Mouse (Mus musculus): ENCODE measurements around the gene Ddx51. TPM values are rescaled to one million over a fixed set of nuclear protein-coding genes. Genes with fewer than 3 reads are reported as not detected.

Ddx51 gene
- polyA plus RNA-seq, 1 experiment from 2014 or later = 24.1 TPM

DNA sequence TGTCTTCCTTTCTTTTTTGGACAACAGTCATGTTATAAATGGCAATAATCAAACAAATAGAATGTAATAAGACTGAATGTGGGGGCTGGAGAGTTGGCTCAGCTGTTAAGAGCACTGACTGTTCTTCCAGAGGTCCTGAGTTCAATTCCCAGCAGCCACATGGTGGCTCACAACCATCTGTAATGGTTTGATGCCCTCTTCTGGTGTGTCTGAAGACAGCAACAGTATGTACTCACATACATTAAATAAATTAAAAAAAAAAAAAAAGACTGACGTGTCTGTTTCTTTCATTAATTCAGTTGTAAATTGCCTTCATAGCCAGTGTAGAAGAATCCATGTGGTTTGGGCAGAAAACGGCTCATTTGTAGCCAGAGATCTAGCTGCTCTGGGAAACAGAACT is 28.9 kb upstream of the Ddx51 start:
- no peaks in the 10 kb centered on the region for H3K36me3 ChIP-seq
- no peak overlapping the region for H3K9ac ChIP-seq
- ATAC-seq (ENCODE audit: insufficient number of reproducible peaks, low FRiP score) = no peak
- no peaks in the 10 kb centered on the region; the same call in 1 of the 2 replicates for H3K9me3 ChIP-seq (replicated peaks)
- no peak overlapping the region for H3K27ac ChIP-seq (ENCODE audit: poor library complexity, severe bottlenecking)
- peaks cover 4% of the 10 kb centered on the region; the same call in 1 of the 2 replicates for H3K4me1 ChIP-seq (replicated peaks)
- H3K4me2 ChIP-seq = no peak overlapping the region
- WGBS = 76% methylated on average over 2 of the region's 2 CpGs
- no peak overlapping the region for H3K4me3 ChIP-seq
- H3K27me3 ChIP-seq (replicated peaks) = peaks cover 22% of the 10 kb centered on the region

DNA sequence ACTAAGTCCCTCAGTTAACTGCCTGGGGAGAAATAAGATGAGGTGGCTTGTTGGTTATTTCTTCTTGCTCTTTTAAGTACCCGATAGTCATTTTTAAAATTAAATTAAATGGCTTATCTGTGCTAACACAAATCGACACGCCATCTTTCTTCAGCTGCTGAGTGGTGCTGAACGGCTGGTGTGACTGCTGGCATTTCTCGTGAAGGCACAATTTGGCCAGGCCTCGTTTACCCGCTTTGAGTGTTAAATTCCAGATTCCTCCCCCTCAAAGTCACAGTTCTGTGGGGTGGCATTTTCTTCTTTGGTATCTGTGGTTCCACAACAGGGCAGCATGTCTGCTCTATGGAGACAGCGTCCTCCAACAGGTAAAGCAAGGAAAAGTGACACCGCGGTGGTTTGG is 25.9 kb upstream of the Ddx51 start:
- H3K9me3 ChIP-seq (replicated peaks) = no peaks in the 10 kb centered on the region; the same call in 1 of the 2 replicates
- H3K4me1 ChIP-seq (replicated peaks) = peaks cover 4% of the 10 kb centered on the region; the same call in 1 of the 2 replicates
- 51% methylated on average over 10 of the region's 10 CpGs for WGBS
- no peak overlapping the region for H3K27ac ChIP-seq (ENCODE audit: poor library complexity, severe bottlenecking)
- peaks cover 28% of the 10 kb centered on the region for H3K27me3 ChIP-seq (replicated peaks)
- no peaks in the 10 kb centered on the region for H3K36me3 ChIP-seq
- no peak overlapping the region for H3K4me2 ChIP-seq
- no peak for ATAC-seq (ENCODE audit: insufficient number of reproducible peaks, low FRiP score)
- H3K9ac ChIP-seq = no peak overlapping the region
- H3K4me3 ChIP-seq = no peak overlapping the region

DNA sequence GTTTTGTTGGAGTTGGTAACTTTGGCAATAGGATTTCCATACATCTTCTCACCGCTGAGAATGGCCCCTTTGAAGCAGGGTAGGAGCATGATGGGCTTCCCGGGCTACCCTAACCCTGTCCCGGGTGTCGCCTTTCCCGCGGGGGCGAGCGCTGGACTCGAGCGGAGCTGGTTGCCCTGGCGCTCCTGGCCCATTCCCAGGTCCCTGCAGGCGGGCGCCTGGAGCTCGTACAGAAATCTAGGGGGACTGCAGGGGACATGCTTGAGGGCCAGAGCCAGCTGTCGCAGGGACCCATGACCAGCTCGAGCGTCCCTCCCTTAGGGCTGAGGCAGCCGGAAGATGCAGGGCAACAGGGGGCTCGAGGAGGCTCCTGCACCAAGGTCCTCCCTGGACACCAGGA is 25.1 kb upstream of the Ddx51 start:
- Histone ChIP-seq H3K27me3 (replicated peaks) (peaks cover 28% of the 10 kb centered on the region), H3K4me2 (peak overlapping the region; percentile 16; the same call in 1 of the 2 replicates), H3K27ac (ENCODE audit: poor library complexity, severe bottlenecking) (no peak overlapping the region), H3K9ac (no peak overlapping the region), H3K4me3 (no peak overlapping the region), H3K4me1 (replicated peaks) (peaks cover 4% of the 10 kb centered on the region; the same call in 1 of the 2 replicates), H3K9me3 (replicated peaks) (no peaks in the 10 kb centered on the region; the same call in 1 of the 2 replicates), H3K36me3 (no peaks in the 10 kb centered on the region)
- WGBS = 14% methylated on average over 19 of the region's 19 CpGs
- no peak for ATAC-seq (ENCODE audit: insufficient number of reproducible peaks, low FRiP score)

DNA sequence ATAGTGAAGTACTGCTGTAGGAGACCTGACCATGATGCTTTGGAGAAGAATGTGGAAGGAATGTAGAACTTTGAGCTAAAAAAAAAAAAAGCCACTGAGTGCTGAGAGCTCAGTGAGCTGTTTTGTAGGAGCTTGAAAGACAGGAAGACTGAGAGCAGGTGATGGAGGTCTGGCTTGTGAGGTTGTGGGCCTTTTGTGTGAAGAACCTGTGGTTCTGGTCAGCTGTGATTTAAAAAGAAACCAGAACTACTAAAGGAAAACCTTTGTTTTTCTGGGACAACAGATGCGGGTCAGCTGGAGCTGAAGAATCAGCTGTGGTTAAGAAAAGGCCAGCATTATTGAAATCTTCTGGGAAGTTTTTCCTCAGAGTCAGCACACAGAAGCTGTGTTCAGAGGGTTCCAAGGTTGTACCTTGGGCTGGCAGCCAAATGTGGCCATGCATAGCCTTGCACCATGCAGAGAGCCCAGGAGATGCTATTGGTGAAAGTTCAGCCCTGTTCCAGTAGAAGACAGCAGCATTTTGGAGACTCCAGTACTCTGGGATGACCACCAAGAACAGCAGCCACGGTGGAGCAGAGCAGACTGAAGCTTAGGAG is 23.6 kb upstream of the Ddx51 start:
- no peak for ATAC-seq (ENCODE audit: insufficient number of reproducible peaks, low FRiP score)
- H3K27ac ChIP-seq (ENCODE audit: poor library complexity, severe bottlenecking) = no peak overlapping the region
- H3K9me3 ChIP-seq (replicated peaks) = no peaks in the 10 kb centered on the region; the same call in 1 of the 2 replicates
- no peak overlapping the region for H3K9ac ChIP-seq
- peaks cover 4% of the 10 kb centered on the region; the same call in 1 of the 2 replicates for H3K4me1 ChIP-seq (replicated peaks)
- no peak overlapping the region for H3K4me3 ChIP-seq
- no peak overlapping the region for H3K4me2 ChIP-seq
- no peaks in the 10 kb centered on the region for H3K36me3 ChIP-seq
- peaks cover 28% of the 10 kb centered on the region for H3K27me3 ChIP-seq (replicated peaks)
- 73% methylated on average over 2 of the region's 2 CpGs for WGBS

DNA sequence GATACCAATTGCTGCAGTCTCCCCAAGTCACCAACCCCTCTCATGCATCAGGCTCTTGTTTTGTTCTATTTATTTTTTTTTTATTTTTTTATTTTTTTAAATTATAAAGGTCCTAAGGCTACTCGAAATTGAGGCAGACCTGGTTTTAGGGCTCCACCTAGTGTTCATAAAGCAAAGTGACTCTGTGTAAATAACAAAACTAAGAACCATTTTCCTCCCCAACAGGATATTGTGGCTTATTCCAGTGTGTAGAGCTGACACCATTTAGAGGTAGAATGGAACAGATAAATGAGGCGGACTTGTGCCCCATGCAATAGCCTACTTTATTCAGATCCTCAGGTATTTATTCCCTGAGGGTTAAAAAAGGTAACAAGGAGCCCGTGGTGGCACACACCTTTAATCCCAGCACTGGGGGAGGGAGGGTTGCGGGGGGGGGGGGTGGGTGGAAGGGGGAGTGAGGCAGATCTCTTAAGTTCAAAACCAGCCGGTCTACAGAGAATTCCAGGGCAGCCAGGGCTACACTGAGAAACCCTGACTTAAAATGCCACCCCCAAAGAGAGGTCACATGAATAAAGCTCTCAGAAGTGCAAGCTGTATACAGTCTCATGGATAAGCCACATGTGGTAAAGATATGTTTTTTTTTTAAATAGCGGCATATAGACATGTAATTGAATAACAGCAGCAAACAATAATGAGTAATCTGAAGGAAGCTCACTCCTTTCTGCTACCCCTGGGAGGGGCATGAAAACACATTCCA is 17.1 kb upstream of the Ddx51 start:
- 36% methylated on average over 6 of the region's 6 CpGs for WGBS

DNA sequence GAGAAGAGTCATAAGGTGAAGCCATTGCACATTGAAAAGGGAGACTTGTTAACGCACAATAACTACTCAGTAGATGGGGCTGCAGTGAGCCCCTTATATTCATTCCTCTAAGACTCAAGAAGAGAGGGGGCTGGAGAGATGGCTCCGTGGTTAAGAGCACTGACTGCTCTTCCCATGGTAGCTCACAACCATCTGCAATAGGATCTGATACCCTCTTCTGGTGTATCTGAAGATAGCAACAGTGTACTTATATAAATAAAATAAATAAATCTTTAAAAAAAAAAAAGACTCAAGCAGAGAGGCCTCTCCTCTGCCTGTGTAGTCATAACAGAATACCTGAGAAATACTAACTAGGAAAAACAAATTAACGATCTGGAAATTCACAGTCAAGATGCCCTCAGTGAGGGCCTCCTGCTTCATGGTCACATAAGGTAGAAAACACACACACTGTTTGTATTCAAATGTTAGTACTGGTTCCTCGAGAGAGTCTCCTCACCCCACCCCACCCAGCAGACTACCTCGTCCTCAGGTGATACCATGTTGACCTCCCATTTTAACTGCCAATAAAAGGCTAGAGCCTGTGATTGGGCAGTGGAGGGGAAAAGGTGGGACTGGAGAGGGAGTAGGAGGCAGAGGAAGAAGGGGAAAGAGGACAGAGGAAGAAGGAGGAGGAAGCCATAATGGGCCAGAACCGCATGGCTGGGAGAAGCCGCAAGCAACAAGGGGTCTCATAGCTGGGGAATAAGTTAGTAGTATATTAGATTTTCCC is 14.8 kb upstream of the Ddx51 start:
- Histone ChIP-seq H3K27ac (ENCODE audit: poor library complexity, severe bottlenecking) (no peak overlapping the region), H3K9me3 (replicated peaks) (0 out of 2 replicates have a peak, but pooled peaks cover 5% of the 10 kb centered on the region), H3K4me1 (replicated peaks) (no peaks in the 10 kb centered on the region), H3K4me3 (no peak overlapping the region), H3K27me3 (replicated peaks) (no peaks in the 10 kb centered on the region), H3K4me2 (no peak overlapping the region), H3K36me3 (no peaks in the 10 kb centered on the region), H3K9ac (no peak overlapping the region)
- no peak for ATAC-seq (ENCODE audit: insufficient number of reproducible peaks, low FRiP score)
- 73% methylated on average over 7 of the region's 7 CpGs for WGBS

More for the DNA sequence above, 17.1 kb upstream of the Ddx51 start:
- Histone ChIP-seq H3K4me2 (no peak overlapping the region), H3K36me3 (no peaks in the 10 kb centered on the region), H3K4me1 (replicated peaks) (no peaks in the 10 kb centered on the region), H3K4me3 (no peak overlapping the region), H3K27ac (ENCODE audit: poor library complexity, severe bottlenecking) (no peak overlapping the region), H3K9ac (no peak overlapping the region), H3K9me3 (replicated peaks) (no peaks in the 10 kb centered on the region), H3K27me3 (replicated peaks) (no peaks in the 10 kb centered on the region; the same call in 1 of the 2 replicates)
- no peak for ATAC-seq (ENCODE audit: insufficient number of reproducible peaks, low FRiP score)

DNA sequence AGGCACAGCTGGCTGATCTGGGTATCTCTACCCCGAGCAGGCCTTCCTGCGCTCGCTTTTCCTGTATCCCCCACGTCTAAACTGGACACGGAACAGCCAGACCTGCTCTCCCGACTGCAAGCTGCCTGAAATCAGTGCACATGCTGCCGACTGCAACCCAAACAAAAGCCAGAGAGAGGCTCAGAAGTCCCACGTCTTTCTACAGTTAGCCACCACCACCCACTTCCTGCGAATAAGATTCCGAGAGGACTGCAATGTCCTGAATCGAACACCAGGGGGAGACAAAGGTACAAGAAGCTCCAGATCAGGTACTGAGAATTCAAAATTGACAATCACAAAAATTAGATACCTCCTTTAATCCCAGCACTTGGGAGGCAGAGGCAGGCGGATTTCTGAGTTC is 13.8 kb upstream of the Ddx51 start:
- peak overlapping the region; percentile 20; the same call in 1 of the 2 replicates for H3K4me3 ChIP-seq
- no peaks in the 10 kb centered on the region for H3K4me1 ChIP-seq (replicated peaks)
- H3K9ac ChIP-seq = no peak overlapping the region
- no peaks in the 10 kb centered on the region for H3K36me3 ChIP-seq
- no peak overlapping the region for H3K27ac ChIP-seq (ENCODE audit: poor library complexity, severe bottlenecking)
- H3K27me3 ChIP-seq (replicated peaks) = no peaks in the 10 kb centered on the region
- H3K9me3 ChIP-seq (replicated peaks) = 0 out of 2 replicates have a peak, but pooled peaks cover 5% of the 10 kb centered on the region
- WGBS = 17% methylated on average over 12 of the region's 12 CpGs
- H3K4me2 ChIP-seq = peak overlapping the region; percentile 57
- no peak for ATAC-seq (ENCODE audit: insufficient number of reproducible peaks, low FRiP score)

DNA sequence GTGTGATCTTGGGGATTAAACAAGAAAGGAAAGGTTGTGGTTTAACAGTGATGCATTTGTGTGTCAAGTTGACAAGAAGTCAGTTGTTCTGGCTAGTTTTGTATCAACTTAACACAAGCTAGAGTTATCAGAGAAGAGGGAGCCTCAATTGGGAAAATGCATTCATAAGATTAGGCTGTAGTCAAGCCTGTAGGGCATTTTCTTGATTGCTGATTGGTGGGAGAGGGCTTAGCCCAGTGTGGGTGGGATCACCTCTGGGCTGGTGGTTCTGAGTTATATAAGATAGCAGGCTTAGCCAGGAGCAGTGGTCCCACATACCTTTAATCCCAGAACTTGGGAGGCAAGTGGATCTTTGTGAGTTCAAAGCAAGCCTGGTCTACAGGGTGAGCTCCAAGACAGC is 6.9 kb upstream of the Ddx51 start:
- peaks cover 59% of the 10 kb centered on the region for H3K36me3 ChIP-seq
- no peak overlapping the region for H3K4me3 ChIP-seq
- ATAC-seq (ENCODE audit: insufficient number of reproducible peaks, low FRiP score) = no peak
- H3K27ac ChIP-seq (ENCODE audit: poor library complexity, severe bottlenecking) = no peak overlapping the region
- no peaks in the 10 kb centered on the region for H3K4me1 ChIP-seq (replicated peaks)
- H3K9ac ChIP-seq = no peak overlapping the region
- H3K4me2 ChIP-seq = no peak overlapping the region
- H3K27me3 ChIP-seq (replicated peaks) = no peaks in the 10 kb centered on the region
- 0 out of 2 replicates have a peak, but pooled peaks cover 5% of the 10 kb centered on the region for H3K9me3 ChIP-seq (replicated peaks)

DNA sequence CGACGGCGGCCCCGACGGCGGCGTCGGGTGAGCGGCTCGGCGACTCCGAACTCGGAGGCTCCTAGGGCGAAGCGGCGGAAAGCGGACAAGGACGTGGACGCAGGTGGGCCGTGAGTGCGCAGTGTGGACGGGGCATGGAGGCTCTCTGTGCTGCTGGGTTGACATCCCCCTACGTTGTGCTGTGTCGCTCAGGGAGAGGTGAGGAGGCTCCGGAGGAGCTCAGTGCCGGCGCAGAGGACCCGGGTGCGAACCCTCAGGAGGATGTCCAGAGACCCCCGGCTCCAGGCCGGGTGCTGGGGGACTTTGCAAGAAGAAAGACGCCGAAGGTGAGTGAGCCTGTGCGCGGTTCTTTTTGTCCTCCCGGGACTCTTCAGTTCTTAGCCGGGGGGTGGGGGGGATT is 435 bp downstream of the Ddx51 start:
- Histone ChIP-seq H3K9ac (peak overlapping the region; percentile 84), H3K36me3 (peaks cover 72% of the 10 kb centered on the region), H3K9me3 (replicated peaks) (no peaks in the 10 kb centered on the region), H3K4me1 (replicated peaks) (peaks cover 16% of the 10 kb centered on the region), H3K27me3 (replicated peaks) (no peaks in the 10 kb centered on the region), H3K4me3 (peak overlapping the region; percentile 96), H3K27ac (ENCODE audit: poor library complexity, severe bottlenecking) (no peak overlapping the region), H3K4me2 (peak overlapping the region; percentile 96)
- peak; percentile 36; the same call in 1 of the 2 replicates for ATAC-seq (ENCODE audit: insufficient number of reproducible peaks, low FRiP score)
- 1% methylated on average over 37 of the region's 37 CpGs for WGBS

DNA sequence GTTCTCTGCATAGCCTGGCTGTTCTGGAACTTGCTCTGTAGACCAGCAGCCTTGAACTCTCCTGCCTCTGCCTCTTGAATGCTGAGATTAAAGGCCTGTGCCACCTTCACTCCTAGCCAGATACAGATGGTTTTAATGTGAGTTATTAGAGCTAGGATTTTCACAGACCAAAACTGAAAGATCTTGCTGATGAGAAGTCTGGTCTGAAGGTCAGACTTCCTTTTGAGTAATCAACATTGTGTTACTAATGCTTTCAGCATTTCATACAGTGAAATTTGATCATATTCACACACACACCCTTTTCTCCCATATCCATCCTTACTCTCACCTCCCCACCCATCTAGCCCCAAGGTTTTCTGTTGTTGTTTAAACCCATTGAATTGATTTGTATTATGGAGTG is 6.4 kb downstream of the Ddx51 start:
- peaks cover 86% of the 10 kb centered on the region for H3K36me3 ChIP-seq
- H3K9ac ChIP-seq = no peak overlapping the region
- no peaks in the 10 kb centered on the region for H3K4me1 ChIP-seq (replicated peaks)
- no peaks in the 10 kb centered on the region for H3K27me3 ChIP-seq (replicated peaks)
- no peaks in the 10 kb centered on the region for H3K9me3 ChIP-seq (replicated peaks)
- H3K27ac ChIP-seq (ENCODE audit: poor library complexity, severe bottlenecking) = no peak overlapping the region
- H3K4me2 ChIP-seq = no peak overlapping the region
- no peak for ATAC-seq (ENCODE audit: insufficient number of reproducible peaks, low FRiP score)
- no peak overlapping the region for H3K4me3 ChIP-seq

DNA sequence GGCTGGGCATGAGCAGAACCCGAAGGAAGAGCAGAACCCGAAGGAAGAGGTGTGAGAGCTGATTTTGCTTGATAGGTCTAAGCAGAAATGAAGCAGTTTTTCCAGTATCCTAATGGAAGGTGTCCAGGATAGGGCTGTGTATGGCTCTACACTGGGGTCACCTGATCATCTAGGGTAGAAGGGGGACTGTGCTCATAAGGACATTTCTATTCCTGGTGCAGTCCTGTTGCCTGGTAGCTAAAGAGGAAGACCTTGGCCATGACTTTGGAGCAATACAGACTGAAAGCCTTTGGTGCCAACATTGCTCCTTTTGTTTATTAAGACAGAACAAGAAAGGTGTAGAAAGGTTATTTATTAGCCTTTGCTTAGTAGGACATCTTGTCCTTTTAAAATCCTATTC is 10.8 kb downstream of the Ddx51 start:
- no peak overlapping the region for H3K9ac ChIP-seq
- no peaks in the 10 kb centered on the region for H3K9me3 ChIP-seq (replicated peaks)
- H3K4me1 ChIP-seq (replicated peaks) = no peaks in the 10 kb centered on the region
- 89% methylated on average over 2 of the region's 2 CpGs for WGBS
- no peak overlapping the region for H3K27ac ChIP-seq (ENCODE audit: poor library complexity, severe bottlenecking)
- no peak overlapping the region for H3K4me3 ChIP-seq
- ATAC-seq (ENCODE audit: insufficient number of reproducible peaks, low FRiP score) = no peak
- peaks cover 85% of the 10 kb centered on the region for H3K36me3 ChIP-seq
- no peaks in the 10 kb centered on the region for H3K27me3 ChIP-seq (replicated peaks)
- no peak overlapping the region for H3K4me2 ChIP-seq

Measured in heart, embryonic 12.5 days (tissue).